Mouse (Mus musculus) midbrain, embryonic 14.5 days (tissue): ENCODE results near the gene Fam219a. TPM values are rescaled to one million over a fixed set of nuclear protein-coding genes. Genes with fewer than 3 reads are reported as not detected.

Experiments
- ATAC-seq: fragments of 200-750 bp; cut with Nextera tagmentation; 2 replicates; pipeline ENCODE4 v1.8.0; 2017; ENCODE audit warnings: moderate number of reproducible peaks, moderate library complexity; ENCODE audit not compliant: low FRiP score, low TSS enrichment
- DNase-seq: peaks from one replicate; pipeline ENCODE4 v3.0.0-alpha.2; 2015
- H3K27ac ChIP-seq: fragments of 300-500 bp; sonication (generic); replicated peaks from 2 replicates; pipeline ENCODE4 v1.5.1; 2014; ENCODE audit warnings: mild to moderate bottlenecking, low read depth, low read length, moderate library complexity
- H3K27me3 ChIP-seq: fragments of 300-500 bp; sonication (generic); 2 replicates; pipeline ENCODE4 v1.6.1; 2014; ENCODE audit warnings: low read length, control low read depth, mixed read lengths; ENCODE audit not compliant: control insufficient read depth, insufficient read depth
- H3K36me3 ChIP-seq: fragments of 300-500 bp; sonication (generic); 2 replicates; pipeline ENCODE4 v1.6.1; 2014; ENCODE audit warnings: low read length, control low read depth; ENCODE audit not compliant: control insufficient read depth, insufficient read depth
- H3K4me1 ChIP-seq: fragments of 300-500 bp; sonication (generic); 2 replicates; pipeline ENCODE4 v1.6.1; 2014; ENCODE audit warnings: mild to moderate bottlenecking, antibody characterized with exemption, low read length, control low read depth; ENCODE audit not compliant: control insufficient read depth, insufficient read depth
- H3K4me2 ChIP-seq: fragments of 300-500 bp; sonication (generic); 2 replicates; pipeline ENCODE4 v1.6.1; 2014; ENCODE audit warnings: mild to moderate bottlenecking, low read length, moderate library complexity
- H3K4me3 ChIP-seq: fragments of 300-500 bp; sonication (generic); replicated peaks from 2 replicates; pipeline ENCODE4 v1.5.1; 2014; ENCODE audit warnings: low read depth, low read length
- H3K9ac ChIP-seq: fragments of 300-500 bp; sonication (generic); replicated peaks from 2 replicates; pipeline ENCODE4 v1.6.1; 2014; ENCODE audit warnings: mild to moderate bottlenecking, low read length, moderate library complexity
- H3K9me3 ChIP-seq: fragments of 300-500 bp; sonication (generic); 2 replicates; pipeline ENCODE4 v1.6.1; 2016; ENCODE audit warnings: low read length, control low read depth, mixed read lengths; ENCODE audit not compliant: control insufficient read depth
- WGBS: fragments of 180-500 bp; shearing (Covaris S2); extraction: QIAGEN DNeasy Blood & Tissue Kit; methylation state at CpG from one replicate; pipeline ENCODE4 v1.1.7; 2014; 5-methylcytosine and 5-hydroxymethylcytosine counted together
- polyA plus RNA-seq: library from polyadenylated mRNA; unstranded; fragments of >200 nt; fragmentation: Nextera tagmentation; extraction: Ambion mirVana; gene quantifications from 2 replicates; pipeline ENCODE4 v1.2.1, GENCODE M21; 2014

Gene Fam219a
- polyA plus RNA-seq, 1 experiment from 2014 or later, result 19.9 TPM

DNA sequence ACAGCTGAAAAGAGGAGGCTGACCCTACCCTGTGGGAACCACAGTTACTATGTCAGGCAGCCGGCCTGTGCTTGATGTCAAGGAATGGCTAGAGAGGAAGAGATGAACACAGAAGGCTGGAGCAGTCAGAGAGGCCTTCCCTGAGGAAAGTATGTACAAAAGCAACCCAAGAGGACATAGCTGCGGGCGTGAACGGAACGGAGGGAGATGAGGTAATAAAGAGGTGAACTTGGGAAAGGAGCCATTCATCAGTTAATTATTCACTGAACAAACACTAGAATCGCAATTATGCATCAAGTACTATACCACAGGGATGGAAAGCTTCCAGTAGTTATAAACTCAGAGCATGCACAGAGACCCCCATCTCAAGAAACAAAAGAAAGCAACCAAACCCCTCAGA, 47.2 kb downstream of the Fam219a start:
- H3K4me2 ChIP-seq, result no peak overlapping the region
- H3K9me3 ChIP-seq, result no peaks in the 10 kb centered on the region
- H3K4me1 ChIP-seq, result peaks cover 11% of the 10 kb centered on the region
- no peak for ATAC-seq
- no peak overlapping the region for H3K4me3 ChIP-seq
- H3K9ac ChIP-seq, result no peak overlapping the region
- WGBS, result 76% methylated on average over 6 of the region's 6 CpGs
- no peak overlapping the region for H3K27ac ChIP-seq
- H3K27me3 ChIP-seq, result no peaks in the 10 kb centered on the region
- peaks cover 26% of the 10 kb centered on the region for H3K36me3 ChIP-seq
- DNase-seq, result no peak

DNA sequence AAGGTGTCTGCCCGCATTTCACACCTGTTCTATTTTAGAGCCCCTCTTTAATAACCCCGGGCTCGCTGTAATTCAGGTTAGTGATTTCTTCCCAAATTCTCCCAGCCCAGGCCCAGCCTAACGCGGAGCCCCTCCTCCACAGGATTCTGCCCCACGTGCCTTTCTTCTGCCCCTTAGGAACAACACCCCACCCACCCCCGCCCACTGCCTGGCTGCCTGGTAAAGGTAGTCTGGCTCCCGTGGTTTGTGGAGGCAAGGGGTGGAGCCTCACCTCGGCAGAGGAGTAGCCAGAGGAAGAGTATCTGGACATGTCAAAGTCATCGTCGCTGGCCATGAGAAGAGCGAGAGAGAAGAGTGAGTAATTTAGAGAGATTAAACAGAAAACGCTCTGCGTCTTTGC, 48.7 kb downstream of the Fam219a start:
- DNase-seq, result no peak
- Histone ChIP-seq H3K27ac (no peak overlapping the region), H3K4me2 (no peak overlapping the region), H3K9me3 (no peaks in the 10 kb centered on the region), H3K36me3 (peaks cover 26% of the 10 kb centered on the region), H3K9ac (no peak overlapping the region), H3K4me1 (no peaks in the 10 kb centered on the region), H3K27me3 (no peaks in the 10 kb centered on the region), H3K4me3 (no peak overlapping the region)
- WGBS, result 48% methylated on average over 14 of the region's 14 CpGs
- ATAC-seq, result no peak

DNA sequence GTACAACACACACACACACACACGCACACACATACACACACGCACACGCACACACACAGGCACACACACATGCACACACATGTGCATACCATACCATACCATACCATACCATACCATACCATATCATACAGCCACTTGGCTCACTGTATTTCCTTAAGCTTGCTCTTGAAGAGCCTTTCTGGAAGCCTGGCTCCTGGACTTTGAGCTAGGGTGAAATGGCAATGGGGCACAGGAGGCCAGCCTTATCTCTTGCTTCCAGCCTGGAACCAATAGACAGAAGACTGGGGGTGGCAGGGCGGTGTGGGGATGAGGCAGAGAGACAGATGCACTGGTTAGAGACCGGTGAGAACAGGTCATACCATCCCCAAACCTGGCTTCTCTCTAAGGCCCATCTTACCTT, 50.1 kb downstream of the Fam219a start:
- Histone ChIP-seq H3K27ac (no peak overlapping the region), H3K4me1 (no peaks in the 10 kb centered on the region), H3K36me3 (peaks cover 26% of the 10 kb centered on the region), H3K9me3 (no peaks in the 10 kb centered on the region), H3K9ac (no peak overlapping the region), H3K4me2 (no peak overlapping the region), H3K4me3 (no peak overlapping the region), H3K27me3 (no peaks in the 10 kb centered on the region)
- ATAC-seq (no peak), DNase-seq (no peak)
- 95% methylated on average over 5 of the region's 5 CpGs for WGBS

DNA sequence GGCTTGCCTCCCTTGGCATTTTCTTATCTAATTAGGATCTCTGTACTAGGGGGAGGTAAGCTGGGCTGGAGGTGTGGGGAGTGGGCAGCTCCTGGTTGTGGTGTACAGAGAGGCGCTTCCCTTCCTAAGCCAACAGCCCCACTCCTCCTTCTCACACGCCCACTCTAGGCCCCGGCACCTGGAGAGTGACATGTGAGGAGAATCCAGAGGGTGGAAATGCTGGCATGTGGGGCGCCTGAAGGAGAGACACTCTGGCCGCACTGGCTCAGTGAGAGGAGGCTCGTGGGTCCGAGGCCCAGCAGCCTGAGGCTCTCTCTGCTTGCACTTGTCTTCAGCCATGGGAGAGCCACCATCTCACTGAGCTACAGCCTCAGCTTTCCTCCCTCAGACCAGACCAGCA, 51.0 kb downstream of the Fam219a start:
- DNase-seq, result no peak
- H3K9ac ChIP-seq, result no peak overlapping the region
- H3K9me3 ChIP-seq, result no peaks in the 10 kb centered on the region
- 85% methylated on average over 7 of the region's 7 CpGs for WGBS
- peaks cover 6% of the 10 kb centered on the region; the same call in 1 of the 2 replicates for H3K4me1 ChIP-seq
- H3K4me3 ChIP-seq, result no peak overlapping the region
- H3K27ac ChIP-seq, result no peak overlapping the region
- no peaks in the 10 kb centered on the region for H3K27me3 ChIP-seq
- H3K4me2 ChIP-seq, result no peak overlapping the region
- H3K36me3 ChIP-seq, result peaks cover 26% of the 10 kb centered on the region
- ATAC-seq, result no peak

DNA sequence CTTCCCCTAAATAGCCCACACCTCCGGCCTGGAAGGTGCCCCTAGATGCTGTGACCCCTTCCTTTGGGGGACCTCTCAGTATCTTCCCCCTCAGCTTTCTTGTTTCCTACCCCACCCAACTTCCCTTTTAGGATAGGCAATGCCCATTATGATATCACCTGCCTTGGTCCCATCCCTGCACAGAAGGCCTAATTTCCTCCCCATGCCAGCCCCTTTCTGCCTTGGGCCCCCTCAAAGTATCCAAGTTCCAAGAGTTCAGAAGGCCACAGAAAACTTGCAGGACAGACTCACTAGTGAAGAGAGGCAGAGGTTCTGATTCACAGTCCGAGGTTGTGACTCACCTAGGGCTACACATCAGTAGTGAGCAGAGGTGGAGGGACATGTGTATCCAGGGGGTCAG, 52.1 kb downstream of the Fam219a start, which contains the start of gene 1110017D15Rik:
TSS of gene 1110017D15Rik (minus strand) at position 101 of the 400 bp plus-strand sequence.
- H3K4me1 ChIP-seq, result peaks cover 9% of the 10 kb centered on the region; the same call in 1 of the 2 replicates
- no peaks in the 10 kb centered on the region for H3K9me3 ChIP-seq
- no peak within 1 kb of the TSS for H3K27ac ChIP-seq
- ATAC-seq (no peak), DNase-seq (no peak)
- H3K27me3 ChIP-seq, result no peaks in the 10 kb centered on the region
- H3K4me2 ChIP-seq, result no peak within 1 kb of the TSS
- WGBS, result 95% methylated on average over 2 of the region's 2 CpGs
- no peak within 1 kb of the TSS for H3K9ac ChIP-seq
- peaks cover 26% of the 10 kb centered on the region for H3K36me3 ChIP-seq
- no peak within 1 kb of the TSS for H3K4me3 ChIP-seq

DNA sequence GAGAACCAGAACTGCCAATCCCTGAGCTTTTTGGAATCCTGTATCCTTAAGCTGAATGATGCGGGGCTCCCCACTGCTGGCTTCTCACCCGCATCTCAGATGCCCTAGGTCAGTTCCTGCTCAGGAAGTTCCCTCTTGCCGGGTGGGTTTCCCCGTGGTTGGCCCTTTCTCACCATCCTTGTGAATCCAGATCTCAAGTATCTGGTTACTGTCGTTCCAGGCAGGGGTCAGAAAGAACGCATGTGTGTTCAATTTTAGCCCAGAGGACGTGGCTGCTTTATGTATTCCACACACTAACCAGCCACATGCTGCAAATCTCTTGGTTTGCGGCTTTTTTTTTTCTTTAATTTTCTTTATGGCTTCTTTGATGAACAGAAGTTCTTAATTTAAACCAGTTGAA, 55.6 kb downstream of the Fam219a start:
- Histone ChIP-seq H3K4me2 (no peak overlapping the region), H3K9me3 (no peaks in the 10 kb centered on the region), H3K9ac (no peak overlapping the region), H3K36me3 (peaks cover 6% of the 10 kb centered on the region; the same call in 1 of the 2 replicates), H3K27me3 (no peaks in the 10 kb centered on the region), H3K4me1 (peaks cover 9% of the 10 kb centered on the region; the same call in 1 of the 2 replicates), H3K4me3 (no peak overlapping the region), H3K27ac (no peak overlapping the region)
- 21% methylated on average over 8 of the region's 8 CpGs for WGBS
- DNase-seq (peak; percentile 21), ATAC-seq (no peak)

DNA sequence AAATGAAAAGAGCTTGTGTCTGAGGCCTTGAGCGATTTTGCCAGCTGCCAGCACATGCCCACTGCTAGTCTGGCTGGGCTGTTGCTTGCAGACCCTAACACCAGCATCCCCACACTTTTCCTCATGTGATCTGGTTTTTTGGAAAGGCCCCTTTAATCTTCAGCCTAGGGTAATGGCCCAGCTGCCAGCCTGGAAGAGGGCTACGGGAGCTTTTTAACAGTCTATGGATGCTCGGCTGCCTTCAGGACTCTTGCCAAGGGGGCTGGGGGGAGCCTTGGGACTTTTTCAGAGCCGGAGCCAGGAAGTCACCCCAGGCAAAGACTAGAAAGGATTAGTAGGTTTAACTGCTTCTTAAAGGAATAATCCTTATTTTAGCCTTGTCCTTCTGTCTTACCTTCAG, 56.0 kb downstream of the Fam219a start:
- Histone ChIP-seq H3K36me3 (peaks cover 2% of the 10 kb centered on the region; the same call in 1 of the 2 replicates), H3K27me3 (peaks cover 4% of the 10 kb centered on the region; the same call in 1 of the 2 replicates), H3K4me1 (peaks cover 9% of the 10 kb centered on the region; the same call in 1 of the 2 replicates), H3K4me3 (no peak overlapping the region), H3K9ac (no peak overlapping the region), H3K27ac (no peak overlapping the region), H3K4me2 (no peak overlapping the region; the same call in 1 of the 2 replicates), H3K9me3 (no peaks in the 10 kb centered on the region)
- peak; percentile 68 for DNase-seq
- WGBS, result 16% methylated on average over 4 of the region's 4 CpGs
- no peak; the same call in 1 of the 2 replicates for ATAC-seq

DNA sequence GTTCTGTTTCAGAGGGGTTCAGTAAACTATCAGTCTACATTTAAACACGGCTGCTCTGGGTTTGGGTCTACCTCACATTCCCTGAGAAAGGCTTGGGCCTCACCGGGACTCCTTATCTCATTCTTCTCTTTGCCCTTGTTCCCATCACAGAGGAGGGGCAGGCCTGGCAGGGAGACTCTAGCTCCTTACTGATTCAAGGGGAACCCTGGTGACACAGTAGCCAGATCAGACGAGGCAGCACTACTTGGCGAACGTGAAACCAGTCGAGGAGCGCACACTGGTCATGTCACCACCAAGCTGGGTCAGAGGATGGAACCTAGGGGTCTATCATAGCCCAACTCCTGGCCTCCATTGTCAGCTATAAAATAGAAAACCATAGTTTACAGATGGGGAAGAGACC, 61.3 kb downstream of the Fam219a start:
- Histone ChIP-seq H3K36me3 (no peaks in the 10 kb centered on the region), H3K4me3 (no peak overlapping the region), H3K4me1 (peaks cover 9% of the 10 kb centered on the region), H3K9me3 (no peaks in the 10 kb centered on the region), H3K4me2 (peak overlapping the region; percentile 84; the same call in 1 of the 2 replicates), H3K9ac (no peak overlapping the region), H3K27me3 (peaks cover 9% of the 10 kb centered on the region; the same call in 1 of the 2 replicates), H3K27ac (no peak overlapping the region)
- DNase-seq, result no peak
- ATAC-seq, result no peak
- WGBS, result 40% methylated on average over 7 of the region's 7 CpGs

DNA sequence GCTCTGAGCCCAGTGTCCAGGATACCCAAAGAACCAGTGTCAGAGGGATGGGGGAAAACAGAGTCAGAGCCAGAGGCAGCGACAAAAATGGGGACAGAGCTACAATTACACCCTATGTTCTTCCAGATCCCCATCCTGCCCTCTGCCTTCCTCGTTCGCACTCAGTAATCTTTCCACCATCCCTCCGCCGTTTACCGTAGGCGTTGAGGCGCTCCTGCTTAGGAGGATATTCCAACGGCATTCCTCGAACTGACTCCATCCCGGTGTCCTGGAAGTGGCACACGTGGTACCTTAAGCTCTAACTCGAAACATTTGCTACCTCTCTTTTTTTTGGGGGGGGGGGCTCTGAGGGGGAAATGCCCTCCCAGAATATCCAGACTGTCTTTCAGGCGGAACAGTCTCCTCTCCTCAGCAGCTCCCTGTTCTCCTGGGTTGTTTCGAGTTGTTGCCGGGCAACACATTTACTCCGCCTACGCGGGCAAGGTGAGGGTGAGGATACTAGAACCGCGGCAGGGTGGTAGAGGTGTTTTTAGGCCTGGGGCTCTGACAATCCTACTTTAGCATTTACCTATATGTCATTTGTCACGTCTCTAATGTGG, 61.9 kb downstream of the Fam219a start:
- H3K9ac ChIP-seq, result peak overlapping the region; percentile 69
- H3K4me1 ChIP-seq, result peaks cover 12% of the 10 kb centered on the region
- H3K36me3 ChIP-seq, result no peaks in the 10 kb centered on the region
- peak overlapping the region; percentile 46 for H3K4me3 ChIP-seq
- DNase-seq, result peak; percentile 69
- H3K4me2 ChIP-seq, result peak overlapping the region; percentile 84
- H3K9me3 ChIP-seq, result no peaks in the 10 kb centered on the region
- H3K27ac ChIP-seq, result peak overlapping the region; percentile 68
- 2% methylated on average over 22 of the region's 22 CpGs for WGBS
- peaks cover 9% of the 10 kb centered on the region; the same call in 1 of the 2 replicates for H3K27me3 ChIP-seq
- ATAC-seq, result no peak; the same call in 1 of the 2 replicates
